Mouse (Mus musculus): Measurements from ENCODE around the gene Gm49368. TPM values are rescaled to one million over a fixed set of nuclear protein-coding genes. Genes with fewer than 3 reads are reported as not detected.

The Gm49368 gene
- polyA plus RNA-seq, 1 experiment, result not detected

GRCm38 (mm10) chr7:128089141-128089540 lies 26.7 kb downstream of the Gm49368 start:
- Histone ChIP-seq H3K27me3 (ENCODE audit: control insufficient read depth, insufficient read depth, low read length) (no peaks in the 10 kb centered on the region), H3K27ac (ENCODE audit: insufficient read depth, low read length) (no peak overlapping the region), H3K4me3 (replicated peaks; ENCODE audit: insufficient read depth, low read depth, low read length) (no peak overlapping the region), H3K4me1 (ENCODE audit: control insufficient read depth, insufficient read depth, low read length) (no peaks in the 10 kb centered on the region)
- WGBS, result 84% methylated on average over 7 of the region's 7 CpGs
- no peak for DNase-seq
- TF ChIP-seq CTCF (IDR thresholded peaks at IDR 0.05; ENCODE audit: borderline replicate concordance, insufficient read depth, low read depth, low read length), result no peak
- TF ChIP-seq POLR2A (IDR thresholded peaks at IDR 0.05; ENCODE audit: borderline replicate concordance, insufficient read depth, low read length), result no peak

GRCm38 (mm10) chr7:128098135-128098534 lies 35.7 kb downstream of the Gm49368 start:
- Histone ChIP-seq H3K27ac (ENCODE audit: insufficient read depth, low read length) (no peak overlapping the region), H3K4me1 (ENCODE audit: control insufficient read depth, insufficient read depth, low read length) (no peaks in the 10 kb centered on the region), H3K27me3 (ENCODE audit: control insufficient read depth, insufficient read depth, low read length) (no peaks in the 10 kb centered on the region), H3K4me3 (replicated peaks; ENCODE audit: insufficient read depth, low read depth, low read length) (no peak overlapping the region)
- TF ChIP-seq CTCF (IDR thresholded peaks at IDR 0.05; ENCODE audit: borderline replicate concordance, insufficient read depth, low read depth, low read length), result no peak
- TF ChIP-seq POLR2A (IDR thresholded peaks at IDR 0.05; ENCODE audit: borderline replicate concordance, insufficient read depth, low read length), result no peak
- no peak for DNase-seq
- 79% methylated on average over 1 of the region's 1 CpGs for WGBS

- TF ChIP-seq CTCF (IDR thresholded peaks at IDR 0.05; ENCODE audit: borderline replicate concordance, insufficient read depth, low read depth, low read length), result no peak
- no peak for TF ChIP-seq POLR2A (IDR thresholded peaks at IDR 0.05; ENCODE audit: borderline replicate concordance, insufficient read depth, low read length)
- WGBS, result 71% methylated on average over 2 of the region's 2 CpGs
- no peak for DNase-seq
- Histone ChIP-seq H3K4me1 (ENCODE audit: control insufficient read depth, insufficient read depth, low read length) (no peaks in the 10 kb centered on the region), H3K27ac (ENCODE audit: insufficient read depth, low read length) (no peak overlapping the region), H3K4me3 (replicated peaks; ENCODE audit: insufficient read depth, low read depth, low read length) (no peak overlapping the region), H3K27me3 (ENCODE audit: control insufficient read depth, insufficient read depth, low read length) (no peaks in the 10 kb centered on the region)
Observed at GRCm38 (mm10) chr7:128100742-128101357, 38.4 kb downstream of the Gm49368 start.

GRCm38 (mm10) chr7:128105246-128105645 lies 42.8 kb downstream of the Gm49368 start:
- TF ChIP-seq POLR2A (IDR thresholded peaks at IDR 0.05; ENCODE audit: borderline replicate concordance, insufficient read depth, low read length) (no peak), CTCF (IDR thresholded peaks at IDR 0.05; ENCODE audit: borderline replicate concordance, insufficient read depth, low read depth, low read length) (no peak)
- DNase-seq, result no peak
- Histone ChIP-seq H3K27me3 (ENCODE audit: control insufficient read depth, insufficient read depth, low read length) (no peaks in the 10 kb centered on the region), H3K4me3 (replicated peaks; ENCODE audit: insufficient read depth, low read depth, low read length) (no peak overlapping the region), H3K27ac (ENCODE audit: insufficient read depth, low read length) (no peak overlapping the region), H3K4me1 (ENCODE audit: control insufficient read depth, insufficient read depth, low read length) (no peaks in the 10 kb centered on the region)
- 32% methylated on average over 4 of the region's 4 CpGs for WGBS

GRCm38 (mm10) chr7:128107462-128107861 lies 45.0 kb downstream of the Gm49368 start:
- TF ChIP-seq CTCF (IDR thresholded peaks at IDR 0.05; ENCODE audit: borderline replicate concordance, insufficient read depth, low read depth, low read length), result no peak
- TF ChIP-seq POLR2A (IDR thresholded peaks at IDR 0.05; ENCODE audit: borderline replicate concordance, insufficient read depth, low read length), result no peak

GRCm38 (mm10) chr7:128110314-128110713 lies 47.8 kb downstream of the Gm49368 start:
- no peaks in the 10 kb centered on the region for H3K4me1 ChIP-seq (ENCODE audit: control insufficient read depth, insufficient read depth, low read length)
- no peak overlapping the region for H3K27ac ChIP-seq (ENCODE audit: insufficient read depth, low read length)
- TF ChIP-seq CTCF (IDR thresholded peaks at IDR 0.05; ENCODE audit: borderline replicate concordance, insufficient read depth, low read depth, low read length) (no peak), POLR2A (IDR thresholded peaks at IDR 0.05; ENCODE audit: borderline replicate concordance, insufficient read depth, low read length) (no peak)
- no peak overlapping the region for H3K4me3 ChIP-seq (replicated peaks; ENCODE audit: insufficient read depth, low read depth, low read length)
- no peaks in the 10 kb centered on the region for H3K27me3 ChIP-seq (ENCODE audit: control insufficient read depth, insufficient read depth, low read length)
- WGBS, result 65% methylated on average over 2 of the region's 2 CpGs
- DNase-seq, result no peak

More at GRCm38 (mm10) chr7:128107462-128107861, 45.0 kb downstream of the Gm49368 start:
- Histone ChIP-seq H3K27me3 (ENCODE audit: control insufficient read depth, insufficient read depth, low read length) (no peaks in the 10 kb centered on the region), H3K4me3 (replicated peaks; ENCODE audit: insufficient read depth, low read depth, low read length) (no peak overlapping the region), H3K27ac (ENCODE audit: insufficient read depth, low read length) (no peak overlapping the region), H3K4me1 (ENCODE audit: control insufficient read depth, insufficient read depth, low read length) (no peaks in the 10 kb centered on the region)
- 89% methylated on average over 7 of the region's 7 CpGs for WGBS
- DNase-seq, result no peak

GRCm38 (mm10) chr7:128112131-128112530 lies 49.6 kb downstream of the Gm49368 start:
- 87% methylated on average over 11 of the region's 11 CpGs for WGBS
- H3K27ac ChIP-seq (ENCODE audit: insufficient read depth, low read length), result no peak overlapping the region
- H3K4me3 ChIP-seq (replicated peaks; ENCODE audit: insufficient read depth, low read depth, low read length), result no peak overlapping the region
- no peaks in the 10 kb centered on the region for H3K27me3 ChIP-seq (ENCODE audit: control insufficient read depth, insufficient read depth, low read length)
- H3K4me1 ChIP-seq (ENCODE audit: control insufficient read depth, insufficient read depth, low read length), result no peaks in the 10 kb centered on the region
- DNase-seq, result no peak
- TF ChIP-seq CTCF (IDR thresholded peaks at IDR 0.05; ENCODE audit: borderline replicate concordance, insufficient read depth, low read depth, low read length), result no peak
- TF ChIP-seq POLR2A (IDR thresholded peaks at IDR 0.05; ENCODE audit: borderline replicate concordance, insufficient read depth, low read length), result no peak

- no peaks in the 10 kb centered on the region for H3K27me3 ChIP-seq (ENCODE audit: control insufficient read depth, insufficient read depth, low read length)
- 93% methylated on average over 11 of the region's 11 CpGs for WGBS
Observed at GRCm38 (mm10) chr7:128114371-128115105, 52.1 kb downstream of the Gm49368 start.

More at GRCm38 (mm10) chr7:128114371-128115105, 52.1 kb downstream of the Gm49368 start:
- Histone ChIP-seq H3K4me3 (replicated peaks; ENCODE audit: insufficient read depth, low read depth, low read length) (no peak overlapping the region), H3K27ac (ENCODE audit: insufficient read depth, low read length) (no peak overlapping the region), H3K4me1 (ENCODE audit: control insufficient read depth, insufficient read depth, low read length) (no peaks in the 10 kb centered on the region)
- TF ChIP-seq POLR2A (IDR thresholded peaks at IDR 0.05; ENCODE audit: borderline replicate concordance, insufficient read depth, low read length) (no peak), CTCF (IDR thresholded peaks at IDR 0.05; ENCODE audit: borderline replicate concordance, insufficient read depth, low read depth, low read length) (no peak)
- DNase-seq, result no peak
